Mouse (Mus musculus) lung, postnatal 0 days (tissue): ENCODE measurements around the gene Lsg1. TPM values are rescaled to one million over a fixed set of nuclear protein-coding genes. Genes with fewer than 3 reads are reported as not detected.

ENCODE experiments used
- ATAC-seq: fragments of 200-750 bp; cut with Nextera tagmentation; 2 replicates; pipeline ENCODE4 v1.8.0; 2017; ENCODE audit warnings: moderate library complexity
- DNase-seq: peaks from one replicate; pipeline ENCODE4 v3.0.0-alpha.2; 2016; ENCODE audit warnings: low spot score
- H3K27ac ChIP-seq: fragments of 300-500 bp; sonication (generic); 2 replicates; pipeline ENCODE4 v1.5.1; 2014; ENCODE audit warnings: antibody characterized with exemption, mild to moderate bottlenecking, low read length, mixed read lengths
- H3K27me3 ChIP-seq: fragments of 300-500 bp; sonication (generic); replicated peaks from 2 replicates; pipeline ENCODE4 v1.6.1; 2014; ENCODE audit warnings: low read length, mixed read lengths; ENCODE audit not compliant: insufficient read depth
- H3K36me3 ChIP-seq: fragments of 300-500 bp; sonication (generic); 2 replicates; pipeline ENCODE4 v1.6.1; 2014; ENCODE audit warnings: low read length, mixed read lengths; ENCODE audit not compliant: insufficient read depth
- H3K4me1 ChIP-seq: fragments of 300-500 bp; sonication (generic); 2 replicates; pipeline ENCODE4 v1.6.1; 2014; ENCODE audit warnings: antibody characterized with exemption, low read depth, low read length, mixed read lengths; ENCODE audit not compliant: insufficient read depth
- H3K4me2 ChIP-seq: fragments of 300-500 bp; sonication (generic); replicated peaks from 2 replicates; pipeline ENCODE4 v1.6.1; 2014; ENCODE audit warnings: low read depth, mild to moderate bottlenecking, low read length, moderate library complexity, mixed read lengths
- H3K4me3 ChIP-seq: fragments of 300-500 bp; sonication (generic); 2 replicates; pipeline ENCODE4 v1.5.1; 2014; ENCODE audit warnings: low read depth, low read length
- H3K9ac ChIP-seq: fragments of 300-500 bp; sonication (generic); replicated peaks from 2 replicates; pipeline ENCODE4 v1.6.1; 2014; ENCODE audit warnings: low read depth, mild to moderate bottlenecking
- H3K9me3 ChIP-seq: fragments of 300-500 bp; sonication (generic); 2 replicates; pipeline ENCODE4 v1.6.1; 2016; ENCODE audit warnings: low read length, mixed read lengths
- CTCF ChIP-seq: IDR thresholded peaks from 2 replicates; pipeline ENCODE4 v1.5.1; 2016; ENCODE audit warnings: antibody characterized with exemption, mild to moderate bottlenecking
- EP300 ChIP-seq: IDR thresholded peaks from 2 replicates; pipeline ENCODE4 v1.6.1; 2016; ENCODE audit warnings: antibody characterized with exemption, mild to moderate bottlenecking, control low read depth
- WGBS: fragments of 180-500 bp; shearing (Covaris S2); extraction: QIAGEN DNeasy Blood & Tissue Kit; methylation state at CpG from one replicate; pipeline ENCODE4 v1.1.7; 2014; 5-methylcytosine and 5-hydroxymethylcytosine counted together
- polyA plus RNA-seq: library from polyadenylated mRNA; unstranded; fragments of >200 nt; fragmentation: Nextera tagmentation; extraction: Ambion mirVana; gene quantifications from 2 replicates; pipeline ENCODE4 v1.2.1, GENCODE M21; 2015

Gene Lsg1
- polyA plus RNA-seq, 1 experiment from 2014 or later = 28.2 TPM

- H3K36me3 ChIP-seq = peaks cover 45% of the 10 kb centered on the region
- H3K4me1 ChIP-seq = no peaks in the 10 kb centered on the region
- H3K4me3 ChIP-seq = no peak overlapping the region
- H3K27ac ChIP-seq = no peak overlapping the region
- H3K9ac ChIP-seq = no peak overlapping the region
- H3K27me3 ChIP-seq = no peaks in the 10 kb centered on the region
- no peaks in the 10 kb centered on the region for H3K9me3 ChIP-seq
- DNase-seq (no peak), ATAC-seq (no peak)
- 85% methylated on average over 7 of the region's 7 CpGs for WGBS
- TF ChIP-seq EP300 (no peak), CTCF (no peak)
- no peak overlapping the region for H3K4me2 ChIP-seq
Measured at GRCm38 (mm10) chr16:30575815-30576214, 11.6 kb downstream of the Lsg1 start.

DNA sequence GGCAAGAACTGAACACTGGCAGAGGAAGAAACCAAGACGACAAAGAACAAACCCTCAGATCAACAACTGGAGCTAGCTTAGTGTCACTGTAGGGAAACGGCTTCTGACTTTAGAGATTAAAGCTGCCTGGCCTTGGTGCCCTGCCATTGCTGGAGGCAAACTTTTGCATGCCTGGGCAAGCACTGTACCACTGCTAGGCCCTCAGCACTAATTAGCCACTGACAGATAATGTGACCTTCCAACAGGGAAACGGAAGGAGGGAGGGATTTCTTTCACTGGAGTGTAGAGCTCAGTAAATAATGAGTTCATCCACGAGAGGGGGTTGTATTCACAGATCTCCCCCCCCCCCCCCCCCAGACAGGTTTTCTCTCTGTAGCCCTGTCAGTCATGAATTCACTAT, 15.2 kb downstream of the Lsg1 start:
- no peaks in the 10 kb centered on the region for H3K27me3 ChIP-seq
- peaks cover 50% of the 10 kb centered on the region for H3K36me3 ChIP-seq
- H3K9ac ChIP-seq = no peak overlapping the region
- TF ChIP-seq EP300 (no peak), CTCF (no peak)
- no peaks in the 10 kb centered on the region for H3K4me1 ChIP-seq
- 54% methylated on average over 4 of the region's 4 CpGs for WGBS
- no peak for DNase-seq
- no peaks in the 10 kb centered on the region for H3K9me3 ChIP-seq
- H3K4me3 ChIP-seq = no peak overlapping the region
- no peak overlapping the region for H3K4me2 ChIP-seq
- ATAC-seq = no peak
- H3K27ac ChIP-seq = no peak overlapping the region

DNA sequence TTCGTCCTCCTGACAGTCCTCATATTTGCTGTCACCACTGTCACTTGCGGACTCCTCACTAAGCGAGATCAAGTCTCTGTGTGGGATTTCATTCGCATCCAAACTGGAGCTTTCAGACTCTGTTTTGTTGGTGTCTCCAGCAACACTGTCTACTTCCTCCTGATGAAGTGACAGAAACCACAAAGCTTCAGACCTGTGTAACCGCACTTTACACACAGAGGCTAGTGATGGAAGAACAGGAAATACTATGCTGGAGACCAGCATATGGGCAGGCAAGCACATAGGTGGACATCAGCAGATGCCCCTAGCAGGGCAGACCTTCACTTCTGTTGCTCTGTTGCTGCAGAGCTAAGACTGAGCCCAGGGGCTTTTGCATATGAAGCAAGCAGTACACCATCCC, 16.0 kb downstream of the Lsg1 start:
- Histone ChIP-seq H3K36me3 (peaks cover 50% of the 10 kb centered on the region), H3K9ac (no peak overlapping the region), H3K27me3 (no peaks in the 10 kb centered on the region), H3K9me3 (no peaks in the 10 kb centered on the region), H3K4me3 (no peak overlapping the region), H3K4me2 (no peak overlapping the region), H3K27ac (no peak overlapping the region), H3K4me1 (no peaks in the 10 kb centered on the region)
- 92% methylated on average over 5 of the region's 5 CpGs for WGBS
- no peak for DNase-seq
- TF ChIP-seq EP300 (no peak), CTCF (no peak)
- no peak for ATAC-seq

DNA sequence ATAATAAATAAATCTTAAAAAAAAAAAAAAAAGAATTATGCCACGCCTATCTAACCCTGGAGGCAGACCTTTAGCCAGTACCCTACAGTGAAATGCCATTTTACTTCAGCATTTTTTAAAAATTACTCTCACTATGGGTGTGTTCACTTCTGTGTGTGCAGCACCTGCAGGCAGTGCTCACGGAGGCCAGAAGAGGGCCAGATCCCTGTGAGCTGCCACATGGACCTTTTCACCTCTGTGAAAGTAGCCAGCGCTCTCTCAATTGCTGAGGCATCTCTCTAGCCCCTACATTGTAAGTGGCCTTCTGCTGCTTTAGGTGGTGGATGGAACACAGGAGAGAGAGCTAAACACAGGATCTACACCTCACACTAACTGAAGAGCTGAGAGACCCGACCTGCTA, 17.2 kb downstream of the Lsg1 start:
- no peak overlapping the region for H3K4me2 ChIP-seq
- ATAC-seq = no peak
- H3K27ac ChIP-seq = no peak overlapping the region
- no peak overlapping the region for H3K9ac ChIP-seq
- TF ChIP-seq CTCF (no peak), EP300 (no peak)
- H3K4me1 ChIP-seq = no peaks in the 10 kb centered on the region
- 91% methylated on average over 4 of the region's 4 CpGs for WGBS
- H3K9me3 ChIP-seq = no peaks in the 10 kb centered on the region
- H3K4me3 ChIP-seq = no peak overlapping the region
- H3K27me3 ChIP-seq = no peaks in the 10 kb centered on the region
- peaks cover 54% of the 10 kb centered on the region for H3K36me3 ChIP-seq
- DNase-seq = no peak

DNA sequence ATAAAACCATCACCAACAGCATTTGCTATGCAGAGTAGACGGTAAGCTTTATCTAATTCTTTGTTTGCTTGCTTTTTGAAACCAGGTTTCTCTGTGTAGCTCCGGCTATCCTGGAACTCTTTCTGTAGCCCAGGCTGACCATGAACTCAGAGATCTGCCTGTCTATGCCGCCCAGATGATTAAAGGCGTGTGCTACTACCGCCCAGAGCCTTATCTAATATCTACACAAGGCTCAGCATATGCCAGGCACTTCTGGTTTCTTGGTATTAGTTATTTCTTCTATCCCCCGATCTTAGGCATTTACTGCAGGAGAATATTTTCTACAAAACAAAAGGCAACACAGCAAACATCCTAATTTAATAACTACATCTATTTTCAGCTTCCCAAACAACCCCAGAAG, 21.8 kb downstream of the Lsg1 start:
- Histone ChIP-seq H3K9me3 (no peaks in the 10 kb centered on the region), H3K27me3 (no peaks in the 10 kb centered on the region), H3K27ac (no peak overlapping the region), H3K9ac (no peak overlapping the region), H3K36me3 (peaks cover 61% of the 10 kb centered on the region), H3K4me2 (no peak overlapping the region), H3K4me3 (no peak overlapping the region), H3K4me1 (no peaks in the 10 kb centered on the region)
- ATAC-seq (no peak), DNase-seq (no peak)
- 90% methylated on average over 6 of the region's 6 CpGs for WGBS
- no peak for TF ChIP-seq CTCF
- TF ChIP-seq EP300 = no peak

GRCm38 (mm10) chr16:30560601-30561000, 26.8 kb downstream of the Lsg1 start:
- peaks cover 36% of the 10 kb centered on the region for H3K36me3 ChIP-seq
- TF ChIP-seq EP300 = no peak
- TF ChIP-seq CTCF = no peak
- no peak overlapping the region for H3K4me2 ChIP-seq
- no peaks in the 10 kb centered on the region for H3K27me3 ChIP-seq
- H3K4me1 ChIP-seq = no peaks in the 10 kb centered on the region
- no peak overlapping the region for H3K27ac ChIP-seq
- DNase-seq = no peak
- WGBS = 93% methylated on average over 4 of the region's 4 CpGs
- ATAC-seq = no peak
- no peak overlapping the region for H3K9ac ChIP-seq
- no peak overlapping the region for H3K4me3 ChIP-seq
- H3K9me3 ChIP-seq = no peaks in the 10 kb centered on the region

DNA sequence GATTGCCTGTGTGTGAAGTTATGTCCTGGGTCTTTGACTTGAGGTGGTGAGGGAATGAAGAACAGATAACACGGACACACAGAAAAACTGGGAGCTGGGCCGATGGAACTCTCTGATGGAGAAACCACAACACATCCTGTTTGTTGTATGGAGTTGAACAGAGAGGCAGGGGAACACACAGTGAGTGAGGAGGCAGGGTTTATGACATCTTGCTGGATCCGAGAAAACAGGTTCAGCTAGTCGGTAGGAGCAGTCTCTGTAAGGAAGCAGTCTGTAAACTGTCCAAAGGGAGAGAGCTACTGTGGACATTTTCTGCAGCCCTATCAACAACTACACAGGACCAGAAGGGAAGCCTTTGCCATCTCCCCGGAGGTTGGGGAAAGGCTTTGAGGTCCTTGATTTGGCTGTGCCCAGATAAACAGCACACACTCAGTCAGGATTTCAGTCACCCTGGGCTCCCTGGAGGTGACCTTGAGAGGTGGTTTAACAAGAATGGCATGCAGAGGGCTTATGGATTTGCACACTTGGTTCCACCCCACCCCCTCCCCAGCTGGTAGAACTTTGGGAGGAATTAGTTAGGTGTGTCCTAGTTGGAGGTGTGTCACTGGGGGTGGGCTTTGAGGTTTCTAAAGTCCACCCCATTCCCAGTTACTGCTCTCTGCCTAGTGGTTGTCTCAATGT, 27.9 kb downstream of the Lsg1 start:
- ATAC-seq = no peak
- H3K9me3 ChIP-seq = no peaks in the 10 kb centered on the region
- no peak overlapping the region for H3K9ac ChIP-seq
- TF ChIP-seq CTCF (no peak), EP300 (no peak)
- H3K4me1 ChIP-seq = no peaks in the 10 kb centered on the region
- no peak overlapping the region for H3K4me2 ChIP-seq
- 69% methylated on average over 5 of the region's 5 CpGs for WGBS
- DNase-seq = no peak
- H3K27me3 ChIP-seq = no peaks in the 10 kb centered on the region
- no peak overlapping the region for H3K4me3 ChIP-seq
- H3K27ac ChIP-seq = no peak overlapping the region; the same call in 1 of the 2 replicates
- H3K36me3 ChIP-seq = peaks cover 26% of the 10 kb centered on the region
